25 mouse cellular contexts compared by ENCODE assay signal in genomic region chr16:31355882-31356281, GRCm38 (mm10). TPM values are rescaled to one million over a fixed set of nuclear protein-coding genes. Genes with fewer than 3 reads are reported as not detected.
"Had no signal": no experiment of that assay in that cellular context is flagged by ENCODE, and none has a peak within 500 bp of the region (broad histone marks: within the 10 kb centered on the region; RNA-seq: fewer than 3 reads in every experiment).

No protein-coding gene starts in this region.

- H3K4me3 ChIP-seq: kidney, embryonic 15.5 days; left cerebral cortex, adult 2 months; limb, embryonic 13.5 days; liver, embryonic 12.5 days; liver, embryonic 15.5 days; lung, embryonic 15.5 days; megakaryocyte, embryonic 14.5 days; midbrain, embryonic 10.5 days; midbrain, embryonic 13.5 days; myocyte; neural tube, embryonic 13.5 days had no signal

- H3K9ac ChIP-seq: kidney, embryonic 15.5 days; limb, embryonic 13.5 days; liver, embryonic 12.5 days; liver, embryonic 15.5 days; lung, embryonic 15.5 days; midbrain, embryonic 13.5 days; neural tube, embryonic 13.5 days had no signal

- DNase-seq: kidney, adult 11 months; kidney, adult 8-10 months; kidney, postnatal 10 days; kidney, postnatal 36 days; layer of hippocampus, postnatal 36 days; left cerebral cortex, postnatal 4 days; liver; lung, adult 18-20 months; lung, postnatal 10 days; lung, postnatal 36 days; retina, postnatal 1 day; thymus, adult 18-20 months; thymus, postnatal 36 days had no signal

- H3K27me3 ChIP-seq: liver, embryonic 15.5 days; lung, embryonic 15.5 days had no signal

- H3K4me2 ChIP-seq: kidney, embryonic 15.5 days; limb, embryonic 13.5 days; liver, embryonic 12.5 days; liver, embryonic 15.5 days; lung, embryonic 15.5 days; midbrain, embryonic 13.5 days; neural tube, embryonic 13.5 days had no signal

- H3K9me3 ChIP-seq: kidney, embryonic 15.5 days; limb, embryonic 13.5 days; liver, embryonic 12.5 days; liver, embryonic 15.5 days; lung, embryonic 15.5 days; midbrain, embryonic 10.5 days; midbrain, embryonic 13.5 days; neural tube, embryonic 13.5 days had no signal

- H3K27ac ChIP-seq: kidney, embryonic 15.5 days; left cerebral cortex, adult 2 months; limb, embryonic 13.5 days; liver, embryonic 12.5 days; liver, embryonic 15.5 days; lung, embryonic 15.5 days; midbrain, embryonic 10.5 days; midbrain, embryonic 13.5 days; neural tube, embryonic 13.5 days had no signal

- H3K4me1 ChIP-seq: limb, embryonic 13.5 days; midbrain, embryonic 13.5 days; neural tube, embryonic 13.5 days had no signal

- ATAC-seq: liver, embryonic 12.5 days had no signal

- H3K36me3 ChIP-seq: kidney, embryonic 15.5 days; limb, embryonic 13.5 days; liver, embryonic 12.5 days; liver, embryonic 15.5 days; lung, embryonic 15.5 days; midbrain, embryonic 10.5 days; midbrain, embryonic 13.5 days; neural tube, embryonic 13.5 days had no signal

RNA-seq across cellular contexts. Expression of gene Apod, which starts 41.3 kb away (rescaled TPM):
- total RNA-seq: monocyte, adult 5-6 weeks had no signal
- polyA plus RNA-seq: liver, embryonic 12.5 days; liver, embryonic 15.5 days had no signal
